22 mouse cellular contexts compared by ENCODE assay signal in the genomic region with DNA sequence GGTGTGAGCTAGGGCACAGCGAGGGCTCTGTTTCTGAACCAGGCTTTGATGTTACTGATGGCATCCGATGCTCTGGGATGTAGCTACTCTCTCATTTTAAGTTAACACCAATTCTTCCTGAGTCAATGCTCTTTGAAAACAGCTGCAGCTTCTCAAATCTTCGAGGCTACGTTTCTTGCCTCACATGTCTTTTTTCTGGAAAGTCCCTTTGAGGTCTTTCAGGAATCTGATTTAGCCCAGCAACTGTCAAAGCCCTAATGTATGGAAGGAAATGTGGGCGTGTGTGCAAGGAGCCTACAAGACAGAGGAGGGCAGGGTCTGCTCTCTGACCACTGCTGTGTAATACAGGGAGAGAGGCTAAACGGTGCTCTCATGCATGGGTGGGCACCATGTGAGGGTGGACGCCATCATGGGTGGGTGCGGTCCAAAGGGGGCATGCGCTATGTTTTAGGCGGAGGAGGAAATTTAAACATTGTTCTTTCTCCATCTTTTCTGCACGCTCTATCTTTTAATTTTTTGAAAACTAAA. TPM values are rescaled to one million over a fixed set of nuclear protein-coding genes. Genes with fewer than 3 reads are reported as not detected.
DNase-seq lines count a peak whose midpoint lies in the region; ATAC-seq lines count a peak whose summit lies in the region.
"Had no signal": no experiment of that assay in that cellular context is flagged by ENCODE, and none has a peak within 500 bp of the region (broad histone marks: within the 10 kb centered on the region; RNA-seq: fewer than 3 reads in every experiment).

No protein-coding gene starts in this region.

- no peak overlapping the region for H3K9ac ChIP-seq in forebrain, embryonic 11.5 days (ENCODE audit: low read length)
- H3K9ac ChIP-seq in forebrain, embryonic 16.5 days (replicated peaks; ENCODE audit: low read depth, low read length), result no peak overlapping the region
- no peak overlapping the region for H3K9ac ChIP-seq in kidney, embryonic 15.5 days
- no peak overlapping the region for H3K9ac ChIP-seq in lung, embryonic 16.5 days (ENCODE audit: low read length)
- H3K9ac ChIP-seq: embryonic facial prominence, embryonic 12.5 days; forebrain, embryonic 12.5 days; forebrain, postnatal 0 days; heart, embryonic 15.5 days had no signal

- no peaks in the 10 kb centered on the region for H3K36me3 ChIP-seq in forebrain, embryonic 11.5 days (ENCODE audit: control insufficient read depth, insufficient read depth, low read length)
- no peaks in the 10 kb centered on the region for H3K36me3 ChIP-seq in forebrain, embryonic 16.5 days (ENCODE audit: control insufficient read depth, insufficient read depth)
- no peaks in the 10 kb centered on the region for H3K36me3 ChIP-seq in kidney, embryonic 15.5 days
- H3K36me3 ChIP-seq in lung, embryonic 16.5 days (ENCODE audit: control insufficient read depth, insufficient read depth, low read length), result no peaks in the 10 kb centered on the region
- H3K36me3 ChIP-seq: embryonic facial prominence, embryonic 12.5 days; forebrain, embryonic 12.5 days; heart, embryonic 15.5 days; hindbrain, embryonic 10.5 days had no signal

- no peak overlapping the region for H3K4me3 ChIP-seq in forebrain, embryonic 11.5 days (ENCODE audit: low read depth, low read length)
- no peak overlapping the region for H3K4me3 ChIP-seq in forebrain, embryonic 16.5 days (replicated peaks; ENCODE audit: low read length)
- no peak overlapping the region for H3K4me3 ChIP-seq in kidney, embryonic 15.5 days (replicated peaks)
- no peak overlapping the region for H3K4me3 ChIP-seq in lung, embryonic 16.5 days (ENCODE audit: low read length)
- H3K4me3 ChIP-seq: embryonic facial prominence, embryonic 12.5 days; forebrain, embryonic 12.5 days; heart, adult 2 months; heart, embryonic 15.5 days; hindbrain, embryonic 10.5 days had no signal

- no peaks in the 10 kb centered on the region for H3K9me3 ChIP-seq in forebrain, embryonic 11.5 days (ENCODE audit: control insufficient read depth, low read length)
- no peaks in the 10 kb centered on the region for H3K9me3 ChIP-seq in forebrain, embryonic 16.5 days (ENCODE audit: control insufficient read depth, low read length)
- no peaks in the 10 kb centered on the region for H3K9me3 ChIP-seq in kidney, embryonic 15.5 days (replicated peaks)
- H3K9me3 ChIP-seq in lung, embryonic 16.5 days (ENCODE audit: control insufficient read depth, low read length), result no peaks in the 10 kb centered on the region
- H3K9me3 ChIP-seq: embryonic facial prominence, embryonic 12.5 days; forebrain, embryonic 12.5 days; heart, embryonic 15.5 days; hindbrain, embryonic 10.5 days had no signal

- DNase-seq in forebrain, embryonic 11.5 days (ENCODE audit: low spot score), result peak; percentile 19
- DNase-seq in kidney, postnatal 14 days, result no peak
- DNase-seq in lung, postnatal 25 days (ENCODE audit: low spot score), result no peak
- peak; percentile 26 for DNase-seq in 3T3-L1 (ENCODE audit: low read depth, low spot score)
- DNase-seq: adrenal gland, postnatal 14 days; cerebellum, adult 11-12 months; cerebellum, adult 9-10 months; cerebellum, postnatal 25 days; forebrain, postnatal 0 days; gastrocnemius, postnatal 14 days; heart, adult 2 months had no signal

- no peak overlapping the region for H3K4me2 ChIP-seq in forebrain, embryonic 11.5 days (ENCODE audit: low read depth, low read length, severe bottlenecking)
- H3K4me2 ChIP-seq in forebrain, embryonic 16.5 days (ENCODE audit: low read length), result no peak overlapping the region
- no peak overlapping the region for H3K4me2 ChIP-seq in kidney, embryonic 15.5 days
- no peak overlapping the region for H3K4me2 ChIP-seq in lung, embryonic 16.5 days (ENCODE audit: low read depth, low read length)
- H3K4me2 ChIP-seq: embryonic facial prominence, embryonic 12.5 days; forebrain, embryonic 12.5 days; heart, embryonic 11.5 days; heart, embryonic 15.5 days had no signal

- WGBS in forebrain, embryonic 11.5 days, result 90% methylated on average over 11 of the region's 11 CpGs
- 87% methylated on average over 11 of the region's 11 CpGs for WGBS in forebrain, embryonic 16.5 days
- WGBS in kidney, embryonic 15.5 days, result 56% methylated on average over 11 of the region's 11 CpGs
- 66% methylated on average over 11 of the region's 11 CpGs for WGBS in lung, embryonic 16.5 days

- no peaks in the 10 kb centered on the region for H3K27me3 ChIP-seq in forebrain, embryonic 11.5 days (ENCODE audit: control insufficient read depth, insufficient read depth, low read length)
- no peaks in the 10 kb centered on the region for H3K27me3 ChIP-seq in forebrain, embryonic 16.5 days (replicated peaks; ENCODE audit: control insufficient read depth, insufficient read depth, low read length)
- H3K27me3 ChIP-seq in kidney, embryonic 15.5 days, result no peaks in the 10 kb centered on the region
- H3K27me3 ChIP-seq in lung, embryonic 16.5 days (ENCODE audit: control insufficient read depth, insufficient read depth, low read depth, low read length), result no peaks in the 10 kb centered on the region
- H3K27me3 ChIP-seq: embryonic facial prominence, embryonic 12.5 days; forebrain, embryonic 12.5 days; heart, embryonic 15.5 days had no signal

- no peak for ATAC-seq in forebrain, embryonic 11.5 days (replicated peaks; ENCODE audit: low FRiP score)
- ATAC-seq in forebrain, embryonic 16.5 days, result no peak
- ATAC-seq in kidney, embryonic 15.5 days (replicated peaks; ENCODE audit: low FRiP score), result peak; percentile 66; the same call in 1 of the 2 replicates
- peak; percentile 54 for ATAC-seq in lung, embryonic 16.5 days (ENCODE audit: low read depth)
- no peak for ATAC-seq in inflammation-experienced regulatory T-cells, adult 6 months
- ATAC-seq: activated CD4-positive, CD25-positive, alpha-beta regulatory T cell, adult 4 months; forebrain, postnatal 0 days; Patski had no signal

- no peak overlapping the region for H3K27ac ChIP-seq in forebrain, embryonic 11.5 days (ENCODE audit: low read depth, low read length)
- no peak overlapping the region for H3K27ac ChIP-seq in forebrain, embryonic 16.5 days (ENCODE audit: low read length)
- H3K27ac ChIP-seq in kidney, embryonic 15.5 days, result peak overlapping the region; percentile 37; the same call in 1 of the 2 replicates
- no peak overlapping the region for H3K27ac ChIP-seq in lung, embryonic 16.5 days (ENCODE audit: low read length)
- H3K27ac ChIP-seq: embryonic facial prominence, embryonic 12.5 days; forebrain, embryonic 12.5 days; heart, adult 2 months; heart, embryonic 15.5 days; hindbrain, embryonic 10.5 days had no signal

- no peaks in the 10 kb centered on the region for H3K4me1 ChIP-seq in forebrain, embryonic 11.5 days (replicated peaks; ENCODE audit: control insufficient read depth, insufficient read depth, low read length)
- H3K4me1 ChIP-seq in forebrain, embryonic 16.5 days (replicated peaks; ENCODE audit: control insufficient read depth, insufficient read depth, low read length), result peaks cover 12% of the 10 kb centered on the region
- H3K4me1 ChIP-seq in kidney, embryonic 15.5 days, result peaks cover 43% of the 10 kb centered on the region
- peaks cover 19% of the 10 kb centered on the region for H3K4me1 ChIP-seq in lung, embryonic 16.5 days (replicated peaks; ENCODE audit: control insufficient read depth, insufficient read depth, low read length)

RNA-seq across cellular contexts. Expression of gene Trub1, which starts 55.6 kb away (rescaled TPM):
- 16.3 and 22.1 TPM in 2 replicates for polyA plus RNA-seq in forebrain, embryonic 11.5 days (2014; fragmentation: Nextera tagmentation; extraction: Ambion mirVana)
- polyA plus RNA-seq in forebrain, embryonic 16.5 days (2015; fragmentation: Nextera tagmentation; extraction: Ambion mirVana), result 17.3 and 18.5 TPM in 2 replicates
- 28.2 and 30.6 TPM in 2 replicates for polyA plus RNA-seq in kidney, embryonic 15.5 days (2015; fragmentation: Nextera tagmentation; extraction: Ambion mirVana)
- 21.4 and 24.2 TPM in 2 replicates for polyA plus RNA-seq in lung, embryonic 16.5 days (2015; fragmentation: Nextera tagmentation; extraction: Ambion mirVana)
- polyA plus RNA-seq in inflammation-experienced regulatory T-cells, adult 6 months (2017; shearing (Covaris generic)), result 10 to 100 TPM in 2 of 3 experiments, 1 to 10 TPM in 1; 5.2 to 13.7 (median 10.6) TPM

Comparison
In these comparisons a context has a peak if more than half of its experiments do, and no peak if none do; other contexts are left out.
1. ATAC-seq: peak in kidney, embryonic 15.5 days (single experiment) and lung, embryonic 16.5 days (single experiment); none in forebrain, embryonic 11.5 days (single experiment), forebrain, embryonic 16.5 days (single experiment) and inflammation-experienced regulatory T-cells, adult 6 months (single experiment).
2. DNase-seq: peak in forebrain, embryonic 11.5 days (single experiment) and 3T3-L1 (single experiment); none in kidney, postnatal 14 days (single experiment) and lung, postnatal 25 days (single experiment).